Mouse (Mus musculus) induced T-regulatory cell, adult 2 months (primary cell): Measurements from ENCODE around the gene Gnat3.
"Not testable (repeated sequence)": the region's sequence is repeated elsewhere in the genome, so short reads cannot be mapped to it uniquely, and the experiment has no call there.

Source experiments
- DNase-seq: peaks from one replicate; pipeline ENCODE4 v3.0.0-alpha.2; 2012; ENCODE audit warnings: low read depth

Gene Gnat3

DNA sequence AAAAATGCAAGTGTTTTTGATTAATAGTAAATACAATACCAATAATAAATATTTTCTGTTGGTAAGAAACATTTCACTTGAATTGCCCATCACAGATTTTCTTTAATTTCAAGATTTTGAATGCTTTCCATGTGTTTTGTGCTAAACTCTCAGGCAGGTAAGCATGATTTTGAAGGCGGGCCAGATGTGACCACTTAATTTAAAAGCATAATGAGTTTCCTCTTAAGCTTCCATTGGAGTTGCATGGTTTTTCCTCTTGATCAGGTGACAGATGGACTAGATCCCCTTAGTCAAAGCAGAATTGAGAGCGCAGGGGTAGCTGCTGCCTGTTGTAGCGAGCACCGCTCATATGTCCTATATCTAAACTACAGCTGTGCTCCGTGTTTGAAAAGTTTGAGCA lies at the start of gene Gnat3:
TSS of gene Gnat3 (plus strand) at position 301 of the 400 bp plus-strand sequence.
- no peak for DNase-seq

GRCm38 (mm10) chr5:17918966-17919365 lies 43.4 kb upstream of the Gnat3 start:
- no peak for DNase-seq

DNA sequence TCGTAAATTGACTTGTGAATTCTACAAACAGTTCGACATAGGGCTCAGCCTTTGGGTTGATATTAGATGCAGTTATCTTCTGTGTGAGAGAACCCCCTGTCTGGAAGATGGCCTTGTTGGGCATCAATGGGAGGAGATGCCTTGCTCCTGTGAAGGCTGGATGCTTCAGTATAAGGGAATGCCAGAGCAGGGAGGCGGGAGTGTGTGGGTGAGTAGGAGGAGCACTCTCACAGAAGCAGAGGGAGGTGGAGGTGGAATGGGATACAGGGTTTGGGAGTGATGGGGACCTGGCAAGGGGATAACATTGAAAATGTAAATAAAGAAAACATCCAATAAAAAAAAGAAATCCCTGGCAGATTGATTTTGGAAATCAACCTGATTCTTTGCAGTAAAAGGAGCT lies 38.7 kb upstream of the Gnat3 start:
- DNase-seq, result no peak

GRCm38 (mm10) chr5:17924085-17924518 lies 38.2 kb upstream of the Gnat3 start:
- no peak for DNase-seq

DNA sequence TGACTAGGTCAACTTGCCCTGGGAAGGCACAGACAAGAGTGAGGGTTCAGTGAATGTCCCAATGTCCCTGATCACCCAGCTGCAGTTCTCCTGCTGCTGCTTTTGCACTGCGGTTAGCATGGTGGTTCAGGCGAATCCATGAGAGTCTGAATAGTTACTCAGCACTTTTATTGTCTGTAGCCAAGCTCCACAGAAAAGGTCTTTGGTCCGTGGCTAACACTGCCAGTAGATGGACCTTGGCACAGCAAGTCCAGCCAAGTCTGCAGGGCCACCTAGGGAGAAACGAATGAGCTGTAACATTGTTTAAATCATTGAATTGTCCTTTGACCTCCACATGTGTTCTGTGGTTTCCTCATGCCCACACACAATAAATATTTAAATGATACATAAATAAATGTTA lies 33.9 kb upstream of the Gnat3 start:
- DNase-seq, result no peak

GRCm38 (mm10) chr5:17929006-17929567 lies 33.3 kb upstream of the Gnat3 start:
- no peak for DNase-seq

DNA sequence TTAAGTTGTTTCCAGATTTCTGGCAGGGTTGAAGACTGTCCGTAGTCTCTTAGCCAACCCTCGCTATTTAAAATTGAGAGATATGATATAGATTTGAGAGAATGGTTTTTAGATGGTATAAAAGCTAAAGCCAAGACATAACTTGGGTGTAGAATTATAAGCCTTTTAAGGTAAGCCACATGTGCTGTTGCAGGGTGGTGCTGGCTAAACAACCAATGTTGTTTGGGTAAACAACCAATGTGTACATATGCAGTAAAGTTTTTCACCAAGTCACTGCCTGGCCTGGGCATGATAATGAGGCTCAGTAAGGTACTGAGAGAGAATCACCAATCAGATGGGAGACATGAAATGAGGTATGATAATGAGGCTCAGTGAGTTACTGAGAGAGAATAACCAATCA lies 30.8 kb upstream of the Gnat3 start:
- not testable (repeated sequence) for DNase-seq

- DNase-seq, result no peak
Observed at GRCm38 (mm10) chr5:17934501-17934900, 27.8 kb upstream of the Gnat3 start.

DNA sequence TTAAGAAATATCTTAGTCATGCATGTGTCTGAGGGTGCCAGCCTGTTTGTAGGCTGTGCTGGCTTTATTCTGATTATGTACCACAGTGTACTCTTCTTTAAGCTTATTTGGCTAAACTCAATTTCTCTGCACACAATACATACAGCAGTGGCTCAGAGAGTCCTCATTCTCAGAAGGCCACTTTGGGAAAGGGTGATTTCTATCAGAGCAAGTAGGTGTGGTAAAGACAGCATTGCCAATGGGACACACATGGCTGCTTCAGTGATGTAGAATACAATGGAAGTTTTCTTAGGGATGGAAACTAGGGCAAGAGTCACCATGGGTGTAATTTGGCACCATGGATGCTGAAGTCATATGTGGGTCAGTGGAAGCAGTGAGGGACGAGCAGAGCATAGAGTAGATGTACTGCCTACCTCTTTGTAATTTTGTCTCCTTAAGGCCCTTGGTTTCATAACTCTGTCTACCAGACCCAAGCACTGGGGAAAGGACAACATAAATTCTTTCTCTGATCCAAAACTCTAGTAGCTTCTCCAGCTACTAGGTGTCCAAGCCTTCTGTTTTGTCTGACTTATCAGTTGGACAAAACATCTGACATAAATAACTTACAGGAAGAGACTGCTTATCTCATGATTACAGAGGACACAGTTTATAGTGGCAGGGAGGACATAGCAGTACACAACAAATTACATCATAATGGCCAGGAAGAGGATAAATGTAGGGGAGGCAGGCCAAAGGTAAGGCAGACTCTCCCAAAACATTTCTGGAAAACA lies 24.0 kb upstream of the Gnat3 start:
- no peak for DNase-seq

GRCm38 (mm10) chr5:17956468-17956867 lies 5.9 kb upstream of the Gnat3 start:
- no peak for DNase-seq

- DNase-seq, result no peak
Observed at GRCm38 (mm10) chr5:17969704-17970390, 7.5 kb downstream of the Gnat3 start.

GRCm38 (mm10) chr5:17970391-17970730 lies 8.0 kb downstream of the Gnat3 start:
- no peak for DNase-seq

DNA sequence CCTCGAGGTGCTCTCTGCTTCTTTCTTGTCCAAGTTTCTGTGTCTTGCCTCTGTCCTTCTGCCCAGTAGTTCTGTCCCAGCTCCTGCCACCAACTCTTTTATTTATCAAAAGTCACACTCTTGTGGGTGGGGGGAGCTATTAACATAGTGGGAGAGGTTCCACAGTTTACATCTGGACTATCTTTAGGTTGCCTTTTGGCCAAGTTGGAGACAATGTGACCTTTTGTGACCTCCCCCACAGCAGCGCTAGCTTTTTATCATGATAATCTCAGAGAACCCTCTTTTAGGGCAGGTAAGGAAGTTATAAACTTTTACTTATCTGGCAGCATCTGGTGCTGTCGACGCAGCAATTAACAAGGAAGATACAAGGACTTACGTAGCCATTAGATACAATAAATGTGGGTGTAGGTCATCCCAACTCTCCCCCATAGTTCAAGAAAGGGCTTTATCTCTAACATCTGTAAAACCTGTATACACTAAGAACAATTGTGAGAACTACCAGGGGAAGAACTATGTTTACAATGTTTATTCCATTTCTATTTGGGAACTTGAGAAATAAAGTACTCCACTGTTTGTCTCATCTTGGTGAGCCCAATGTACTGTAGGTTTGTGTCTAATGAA lies 18.3 kb downstream of the Gnat3 start:
- DNase-seq, result no peak

GRCm38 (mm10) chr5:17982770-17983169 lies 20.4 kb downstream of the Gnat3 start:
- DNase-seq, result no peak

- DNase-seq, result no peak
Observed at GRCm38 (mm10) chr5:17984522-17984921, 22.2 kb downstream of the Gnat3 start.

DNA sequence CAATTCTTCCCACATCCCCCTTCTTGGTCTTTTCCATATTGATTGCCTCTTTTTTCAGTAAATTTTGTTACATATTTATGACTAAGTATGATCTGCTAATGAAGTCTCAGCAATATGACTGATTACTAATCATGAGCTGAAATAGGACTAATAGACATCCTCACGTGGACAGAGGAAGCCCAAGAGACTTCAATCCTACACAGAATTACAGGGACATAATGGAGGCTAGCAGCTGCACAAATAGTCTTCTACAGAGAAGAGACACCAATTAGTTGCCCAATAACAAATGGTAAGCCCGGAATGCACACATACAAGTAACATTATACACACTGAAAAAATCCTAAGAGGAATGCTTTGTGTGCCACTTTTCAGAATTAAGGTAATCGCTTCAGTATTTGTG lies 24.3 kb downstream of the Gnat3 start:
- no peak for DNase-seq

GRCm38 (mm10) chr5:17990618-17991017 lies 28.3 kb downstream of the Gnat3 start:
- no peak for DNase-seq

DNA sequence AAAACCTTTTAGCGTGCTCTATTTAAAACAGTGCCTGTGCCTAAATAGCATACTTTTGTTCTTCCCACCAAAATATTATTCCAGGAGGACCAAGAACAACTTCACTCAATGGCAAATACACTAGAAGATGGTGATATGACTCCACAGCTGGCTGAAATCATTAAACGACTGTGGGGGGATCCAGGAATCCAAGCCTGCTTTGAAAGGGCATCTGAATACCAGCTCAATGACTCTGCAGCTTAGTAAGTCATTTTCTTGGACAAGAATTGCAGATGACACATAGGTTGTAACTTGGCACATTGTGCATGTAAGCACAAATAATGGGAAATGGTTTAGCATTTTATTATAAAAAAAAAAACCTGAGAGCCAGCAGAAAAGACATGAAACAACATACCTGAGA lies 37.2 kb downstream of the Gnat3 start:
- no peak for DNase-seq

DNA sequence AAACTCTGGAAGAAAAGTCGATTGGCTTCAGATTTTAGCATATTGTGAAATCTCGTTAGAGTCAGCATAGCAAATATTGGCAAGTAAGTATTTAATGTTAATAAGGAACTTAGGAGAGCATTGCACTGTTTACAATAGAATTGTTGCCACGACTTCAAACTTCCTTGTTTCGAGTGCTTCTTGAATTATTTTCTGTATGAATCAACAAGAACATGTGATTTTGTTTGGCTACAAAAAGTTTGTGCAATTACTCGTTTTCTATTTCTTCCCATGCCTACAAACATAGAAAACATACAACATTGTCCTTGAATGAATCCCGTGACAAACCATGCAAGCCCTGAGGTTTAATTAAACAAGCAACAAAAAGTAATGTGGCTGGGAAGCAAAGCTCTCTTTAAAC lies 37.8 kb downstream of the Gnat3 start:
- no peak for DNase-seq

DNA sequence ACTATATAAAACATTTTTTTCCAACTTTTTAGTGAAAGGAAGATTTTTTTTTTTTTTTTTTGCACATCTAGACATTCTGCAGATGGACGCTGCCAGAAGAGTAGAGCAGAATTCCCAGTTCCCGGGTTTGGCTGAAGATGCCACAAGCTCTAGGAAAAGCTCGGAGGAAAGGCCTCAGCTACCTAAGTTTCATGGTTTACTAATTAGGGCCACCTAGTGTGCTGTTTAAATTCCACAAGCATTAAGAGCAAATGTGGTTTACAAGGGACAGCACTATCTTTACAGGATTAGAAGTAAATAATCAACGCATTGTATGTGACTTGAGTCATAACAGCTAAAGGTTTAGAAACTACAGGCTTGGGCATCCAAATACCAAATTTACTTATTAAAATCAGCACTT lies 39.3 kb downstream of the Gnat3 start:
- DNase-seq, result no peak

GRCm38 (mm10) chr5:18003675-18004074 lies 41.3 kb downstream of the Gnat3 start:
- DNase-seq, result no peak

GRCm38 (mm10) chr5:18004824-18005611 lies 42.7 kb downstream of the Gnat3 start:
- no peak for DNase-seq
